In genomic region chr1:89120290-89120689, GRCm38 (mm10) we compare ENCODE assay signal across 24 mouse cellular contexts. TPM values are rescaled to one million over a fixed set of nuclear protein-coding genes. Genes with fewer than 3 reads are reported as not detected.
A peak's percentile ranks its signal among the peaks of the same experiment; 100 is the strongest.
DNase-seq lines count a peak whose midpoint lies in the region; ATAC-seq and TF ChIP-seq lines count a peak whose summit lies in the region.
"Had no signal": no experiment of that assay in that cellular context is flagged by ENCODE, and none has a peak within 500 bp of the region (broad histone marks: within the 10 kb centered on the region; RNA-seq: fewer than 3 reads in every experiment).

No protein-coding gene starts in this region.

- 16% methylated on average over 4 of the region's 4 CpGs for WGBS in heart, embryonic 13.5 days
- 26% methylated on average over 4 of the region's 4 CpGs for WGBS in lung, embryonic 15.5 days

- H3K9me3 ChIP-seq in heart, embryonic 13.5 days = no peaks in the 10 kb centered on the region
- H3K9me3 ChIP-seq in lung, embryonic 15.5 days = no peaks in the 10 kb centered on the region
- H3K9me3 ChIP-seq: forebrain, embryonic 12.5 days; hindbrain, embryonic 10.5 days; limb, embryonic 12.5 days; liver, embryonic 13.5 days; megakaryocyte, embryonic 14.5 days; midbrain, embryonic 13.5 days had no signal

- no peaks in the 10 kb centered on the region for H3K36me3 ChIP-seq in heart, embryonic 13.5 days
- no peaks in the 10 kb centered on the region for H3K36me3 ChIP-seq in lung, embryonic 15.5 days
- H3K36me3 ChIP-seq: forebrain, embryonic 12.5 days; liver, embryonic 13.5 days; midbrain, embryonic 13.5 days had no signal

- no peak overlapping the region for H3K4me3 ChIP-seq in gastrocnemius, adult 2 months
- H3K4me3 ChIP-seq in heart, embryonic 13.5 days = no peak overlapping the region
- no peak overlapping the region for H3K4me3 ChIP-seq in lung, embryonic 15.5 days
- H3K4me3 ChIP-seq: forebrain, embryonic 12.5 days; hindbrain, embryonic 10.5 days; limb, embryonic 12.5 days; liver, embryonic 13.5 days; megakaryocyte, embryonic 14.5 days; midbrain, embryonic 13.5 days had no signal

- H3K4me2 ChIP-seq in heart, embryonic 13.5 days = peak overlapping the region; percentile 12; the same call in 1 of the 2 replicates
- no peak overlapping the region for H3K4me2 ChIP-seq in lung, embryonic 15.5 days
- H3K4me2 ChIP-seq: forebrain, embryonic 12.5 days; limb, embryonic 12.5 days; liver, embryonic 13.5 days; midbrain, embryonic 13.5 days had no signal

- no peak overlapping the region for H3K27ac ChIP-seq in gastrocnemius, adult 2 months
- H3K27ac ChIP-seq in heart, embryonic 13.5 days (replicated peaks) = peak overlapping the region; percentile 93
- H3K27ac ChIP-seq in lung, embryonic 15.5 days = peak overlapping the region; percentile 7; the same call in 1 of the 2 replicates
- H3K27ac ChIP-seq: forebrain, embryonic 12.5 days; hindbrain, embryonic 10.5 days; limb, embryonic 12.5 days; liver, embryonic 13.5 days; midbrain, embryonic 13.5 days; stomach, postnatal 0 days had no signal

- peak; percentile 12; the same call in 1 of the 2 replicates for ATAC-seq in heart, embryonic 13.5 days (ENCODE audit: extremely low read depth, insufficient number of reproducible peaks, low FRiP score, low TSS enrichment)
- ATAC-seq in lung, embryonic 15.5 days (ENCODE audit: borderline replicate concordance, extremely low read depth, low FRiP score, low TSS enrichment) = no peak
- ATAC-seq: activated CD4-positive, CD25-positive, alpha-beta regulatory T cell, adult 4 months; intestine, postnatal 0 days; midbrain, embryonic 13.5 days had no signal

- peaks cover 93% of the 10 kb centered on the region for H3K4me1 ChIP-seq in heart, embryonic 13.5 days
- H3K4me1 ChIP-seq in lung, embryonic 15.5 days = peaks cover 82% of the 10 kb centered on the region
- H3K4me1 ChIP-seq: liver, embryonic 13.5 days; megakaryocyte, embryonic 14.5 days had no signal

- H3K9ac ChIP-seq in heart, embryonic 13.5 days = peak overlapping the region; percentile 70; the same call in 1 of the 2 replicates
- H3K9ac ChIP-seq in lung, embryonic 15.5 days = no peak overlapping the region
- H3K9ac ChIP-seq: forebrain, embryonic 12.5 days; limb, embryonic 12.5 days; liver, embryonic 13.5 days; midbrain, embryonic 13.5 days had no signal

- intact Hi-C loops in gastrocnemius, adult 2 months (cut with DNase I) = loop anchor here (2.0 kb wide), 1 partner anchor 37 kb away; no protein-coding TSS in a partner anchor
- intact Hi-C loops in gastrocnemius, postnatal 36 days (cut with DNase I) = no loop called here

- no peak for TF ChIP-seq CTCF in gastrocnemius, adult 2 months (IDR thresholded peaks at IDR 0.05)

- no peaks in the 10 kb centered on the region for H3K27me3 ChIP-seq in heart, embryonic 13.5 days (replicated peaks)
- no peaks in the 10 kb centered on the region for H3K27me3 ChIP-seq in lung, embryonic 15.5 days
- H3K27me3 ChIP-seq: forebrain, embryonic 12.5 days; limb, embryonic 12.5 days; liver, embryonic 13.5 days; midbrain, embryonic 13.5 days had no signal

- peak; percentile 32 for DNase-seq in gastrocnemius, adult 2 months
- no peak for DNase-seq in gastrocnemius, postnatal 36 days
- DNase-seq in heart, adult 8-10 months (ENCODE audit: low spot score) = no peak
- no peak for DNase-seq in lung, postnatal 10 days
- DNase-seq in ovary, postnatal 14 days (ENCODE audit: low spot score) = no peak
- DNase-seq: cerebellum, adult 18-20 months; cerebellum, postnatal 14 days; gastrocnemius, postnatal 25 days; kidney, postnatal 4 days; liver, embryonic 13.5 days; lung, adult 2 months; lung, postnatal 36 days; right cerebral cortex, postnatal 14 days had no signal

RNA-seq across cellular contexts. Expression of gene Sh3bp4, which starts 50.1 kb away (rescaled TPM):
- 1 to 10 TPM; 2.1 to 4.0 TPM for total RNA-seq in gastrocnemius, adult 2 months (2021)
- 1 to 10 TPM; 2.6 TPM for total RNA-seq in gastrocnemius, postnatal 36 days (2021)
- 19.2 and 19.6 TPM in 2 replicates for polyA plus RNA-seq in heart, embryonic 13.5 days (2015; fragmentation: Nextera tagmentation; extraction: Ambion mirVana)
- total RNA-seq in heart, adult 8-10 months (2022) = 10 to 100 TPM in 2 of 4 experiments, 1 to 10 TPM in 2; 7.2 to 13.4 (median 9.7) TPM
- polyA plus RNA-seq in lung, embryonic 15.5 days (2015; fragmentation: Nextera tagmentation; extraction: Ambion mirVana) = 25.2 and 27.1 TPM in 2 replicates
- total RNA-seq: MEL had no signal
